Mouse (Mus musculus) lung, embryonic 16.5 days (tissue): Measurements from ENCODE around the gene Irf2. TPM values are rescaled to one million over a fixed set of nuclear protein-coding genes. Genes with fewer than 3 reads are reported as not detected.

Source experiments
- ATAC-seq: fragments of 200-750 bp; cut with Nextera tagmentation; 2 replicates; pipeline ENCODE4 v1.8.0; 2017; ENCODE audit warnings: low read depth, mild to moderate bottlenecking, moderate library complexity
- H3K27ac ChIP-seq: fragments of 300-500 bp; sonication (generic); 2 replicates; pipeline ENCODE4 v1.5.1; 2014; ENCODE audit warnings: mild to moderate bottlenecking, control low read depth, low read length
- H3K27me3 ChIP-seq: fragments of 300-500 bp; sonication (generic); 2 replicates; pipeline ENCODE4 v1.6.1; 2014; ENCODE audit warnings: low read depth, low read length, mixed read lengths; ENCODE audit not compliant: control insufficient read depth, insufficient read depth
- H3K36me3 ChIP-seq: fragments of 300-500 bp; sonication (generic); 2 replicates; pipeline ENCODE4 v1.6.1; 2014; ENCODE audit warnings: low read length; ENCODE audit not compliant: control insufficient read depth, insufficient read depth
- H3K4me1 ChIP-seq: fragments of 300-500 bp; sonication (generic); replicated peaks from 2 replicates; pipeline ENCODE4 v1.6.1; 2014; ENCODE audit warnings: low read length, mixed read lengths; ENCODE audit not compliant: control insufficient read depth, insufficient read depth
- H3K4me2 ChIP-seq: fragments of 300-500 bp; sonication (generic); 2 replicates; pipeline ENCODE4 v1.6.1; 2014; ENCODE audit warnings: low read depth, low read length, control low read depth
- H3K4me3 ChIP-seq: fragments of 300-500 bp; sonication (generic); 2 replicates; pipeline ENCODE4 v1.5.1; 2014; ENCODE audit warnings: mild to moderate bottlenecking, low read length, control low read depth
- H3K9ac ChIP-seq: fragments of 300-500 bp; sonication (generic); 2 replicates; pipeline ENCODE4 v1.6.1; 2014; ENCODE audit warnings: low read length, control low read depth
- H3K9me3 ChIP-seq: fragments of 300-500 bp; sonication (generic); 2 replicates; pipeline ENCODE4 v1.6.1; 2016; ENCODE audit warnings: low read length; ENCODE audit not compliant: control insufficient read depth
- WGBS: fragments of 180-500 bp; shearing (Covaris S2); extraction: QIAGEN DNeasy Blood & Tissue Kit; methylation state at CpG from one replicate; pipeline ENCODE4 v1.1.7; 2014; 5-methylcytosine and 5-hydroxymethylcytosine counted together
- polyA plus RNA-seq: library from polyadenylated mRNA; unstranded; fragments of >200 nt; fragmentation: Nextera tagmentation; extraction: Ambion mirVana; gene quantifications from 2 replicates; pipeline ENCODE4 v1.2.1, GENCODE M21; 2015

The Irf2 gene
- polyA plus RNA-seq, 1 experiment from 2014 or later, result 38.3 TPM

- ATAC-seq, result no peak
- 72% methylated on average over 8 of the region's 8 CpGs for WGBS
- Histone ChIP-seq H3K9ac (no peak overlapping the region), H3K4me3 (no peak overlapping the region), H3K9me3 (no peaks in the 10 kb centered on the region), H3K4me1 (peaks cover 5% of the 10 kb centered on the region; the same call in 1 of the 2 replicates), H3K4me2 (no peak overlapping the region), H3K27ac (no peak overlapping the region), H3K36me3 (no peaks in the 10 kb centered on the region), H3K27me3 (no peaks in the 10 kb centered on the region)
Measured at GRCm38 (mm10) chr8:46881755-46882419, 142.4 kb downstream of the Irf2 start.

GRCm38 (mm10) chr8:46882743-46883142, 143.2 kb downstream of the Irf2 start:
- Histone ChIP-seq H3K4me1 (peaks cover 9% of the 10 kb centered on the region), H3K4me3 (no peak overlapping the region), H3K27me3 (no peaks in the 10 kb centered on the region), H3K4me2 (no peak overlapping the region), H3K27ac (no peak overlapping the region), H3K9ac (no peak overlapping the region), H3K36me3 (no peaks in the 10 kb centered on the region), H3K9me3 (no peaks in the 10 kb centered on the region)
- no peak for ATAC-seq
- 40% methylated on average over 5 of the region's 5 CpGs for WGBS

GRCm38 (mm10) chr8:46883232-46884000, 143.9 kb downstream of the Irf2 start:
- H3K27ac ChIP-seq, result no peak overlapping the region; the same call in 1 of the 2 replicates
- H3K36me3 ChIP-seq, result no peaks in the 10 kb centered on the region
- no peak overlapping the region for H3K4me2 ChIP-seq
- ATAC-seq, result no peak
- H3K27me3 ChIP-seq, result no peaks in the 10 kb centered on the region
- H3K4me3 ChIP-seq, result no peak overlapping the region
- WGBS, result 81% methylated on average over 9 of the region's 9 CpGs
- no peak overlapping the region for H3K9ac ChIP-seq
- H3K4me1 ChIP-seq, result peaks cover 15% of the 10 kb centered on the region
- no peaks in the 10 kb centered on the region for H3K9me3 ChIP-seq

GRCm38 (mm10) chr8:46885786-46886185, 146.3 kb downstream of the Irf2 start:
- Histone ChIP-seq H3K36me3 (no peaks in the 10 kb centered on the region), H3K4me3 (no peak overlapping the region), H3K4me2 (no peak overlapping the region), H3K4me1 (peaks cover 29% of the 10 kb centered on the region), H3K9me3 (no peaks in the 10 kb centered on the region), H3K27ac (no peak overlapping the region), H3K27me3 (no peaks in the 10 kb centered on the region), H3K9ac (no peak overlapping the region)
- 90% methylated on average over 2 of the region's 2 CpGs for WGBS
- no peak for ATAC-seq

- Histone ChIP-seq H3K4me1 (peaks cover 29% of the 10 kb centered on the region), H3K36me3 (no peaks in the 10 kb centered on the region), H3K27me3 (no peaks in the 10 kb centered on the region), H3K9me3 (no peaks in the 10 kb centered on the region), H3K27ac (no peak overlapping the region), H3K4me2 (no peak overlapping the region), H3K9ac (no peak overlapping the region), H3K4me3 (no peak overlapping the region)
- WGBS, result 89% methylated on average over 1 of the region's 1 CpGs
- ATAC-seq, result no peak
Measured at GRCm38 (mm10) chr8:46886216-46886615, 146.7 kb downstream of the Irf2 start.

GRCm38 (mm10) chr8:46887396-46887795, 147.9 kb downstream of the Irf2 start:
- Histone ChIP-seq H3K27me3 (no peaks in the 10 kb centered on the region), H3K27ac (peak overlapping the region; percentile 82), H3K9me3 (no peaks in the 10 kb centered on the region), H3K36me3 (no peaks in the 10 kb centered on the region), H3K4me2 (no peak overlapping the region), H3K4me1 (peaks cover 34% of the 10 kb centered on the region), H3K9ac (no peak overlapping the region), H3K4me3 (no peak overlapping the region)
- ATAC-seq, result no peak; the same call in 1 of the 2 replicates
- 48% methylated on average over 6 of the region's 6 CpGs for WGBS

- WGBS, result 5% methylated on average over 4 of the region's 4 CpGs
- peaks cover 32% of the 10 kb centered on the region for H3K4me1 ChIP-seq
- no peak overlapping the region for H3K4me3 ChIP-seq
- H3K36me3 ChIP-seq, result no peaks in the 10 kb centered on the region
- H3K9me3 ChIP-seq, result no peaks in the 10 kb centered on the region
- no peaks in the 10 kb centered on the region for H3K27me3 ChIP-seq
- peak overlapping the region; percentile 82 for H3K27ac ChIP-seq
- ATAC-seq, result peak; percentile 78
- peak overlapping the region; percentile 3; the same call in 1 of the 2 replicates for H3K9ac ChIP-seq
- H3K4me2 ChIP-seq, result 0 out of 2 replicates have a peak overlapping the region, but pooled peaks have one; percentile 7
Measured at GRCm38 (mm10) chr8:46888575-46888974, 149.0 kb downstream of the Irf2 start.

GRCm38 (mm10) chr8:46890241-46890640, 150.7 kb downstream of the Irf2 start:
- no peak overlapping the region for H3K4me2 ChIP-seq
- H3K4me3 ChIP-seq, result no peak overlapping the region
- WGBS, result 78% methylated on average over 4 of the region's 4 CpGs
- no peaks in the 10 kb centered on the region for H3K9me3 ChIP-seq
- H3K4me1 ChIP-seq, result peaks cover 32% of the 10 kb centered on the region
- no peak overlapping the region for H3K27ac ChIP-seq
- no peak overlapping the region for H3K9ac ChIP-seq
- H3K27me3 ChIP-seq, result no peaks in the 10 kb centered on the region
- no peak for ATAC-seq
- no peaks in the 10 kb centered on the region for H3K36me3 ChIP-seq

GRCm38 (mm10) chr8:46892511-46893273, 153.2 kb downstream of the Irf2 start:
- ATAC-seq, result peak; percentile 88
- H3K4me1 ChIP-seq, result peaks cover 29% of the 10 kb centered on the region
- H3K27me3 ChIP-seq, result no peaks in the 10 kb centered on the region
- no peaks in the 10 kb centered on the region for H3K36me3 ChIP-seq
- H3K27ac ChIP-seq, result peak overlapping the region; percentile 72
- 0 out of 2 replicates have a peak overlapping the region, but pooled peaks have one; percentile 3 for H3K4me3 ChIP-seq
- H3K4me2 ChIP-seq, result peak overlapping the region; percentile 16
- no peaks in the 10 kb centered on the region for H3K9me3 ChIP-seq
- H3K9ac ChIP-seq, result no peak overlapping the region
- WGBS, result 40% methylated on average over 22 of the region's 22 CpGs
